Mouse (Mus musculus): Measurements from ENCODE around the gene Upk3b. TPM values are rescaled to one million over a fixed set of nuclear protein-coding genes. Genes with fewer than 3 reads are reported as not detected.

Gene Upk3b
- polyA plus RNA-seq, 1 experiment from 2014 or later, result 3.6 TPM

- no peak for ATAC-seq (ENCODE audit: low read depth)
- H3K9me3 ChIP-seq (replicated peaks; ENCODE audit: control insufficient read depth, low read length), result no peaks in the 10 kb centered on the region
- no peak overlapping the region for H3K9ac ChIP-seq (ENCODE audit: low read depth, low read length)
- H3K4me3 ChIP-seq (ENCODE audit: low read depth, low read length), result no peak overlapping the region
- H3K27ac ChIP-seq (ENCODE audit: low read length), result no peak overlapping the region
- H3K4me2 ChIP-seq (ENCODE audit: low read depth, low read length), result no peak overlapping the region
- no peaks in the 10 kb centered on the region for H3K36me3 ChIP-seq (ENCODE audit: control insufficient read depth, insufficient read depth)
- WGBS (ENCODE audit: insufficient replicate concordance), result 59% methylated on average over 3 of the region's 3 CpGs
- no peaks in the 10 kb centered on the region for H3K4me1 ChIP-seq (ENCODE audit: control insufficient read depth, low read depth, low read length)
- H3K27me3 ChIP-seq (ENCODE audit: control insufficient read depth, insufficient read depth, low read depth, low read length), result no peaks in the 10 kb centered on the region
These were observed 12.6 kb upstream of the Upk3b start for GRCm38 (mm10) chr5:136025712-136026111.

GRCm38 (mm10) chr5:136026859-136027258 is 11.4 kb upstream of the Upk3b start:
- no peaks in the 10 kb centered on the region for H3K27me3 ChIP-seq (ENCODE audit: control insufficient read depth, insufficient read depth, low read depth, low read length)
- H3K4me1 ChIP-seq (ENCODE audit: control insufficient read depth, low read depth, low read length), result no peaks in the 10 kb centered on the region
- H3K9ac ChIP-seq (ENCODE audit: low read depth, low read length), result no peak overlapping the region
- no peak overlapping the region for H3K4me2 ChIP-seq (ENCODE audit: low read depth, low read length)
- no peak overlapping the region for H3K27ac ChIP-seq (ENCODE audit: low read length)
- no peak for ATAC-seq (ENCODE audit: low read depth)
- H3K9me3 ChIP-seq (replicated peaks; ENCODE audit: control insufficient read depth, low read length), result no peaks in the 10 kb centered on the region
- H3K4me3 ChIP-seq (ENCODE audit: low read depth, low read length), result no peak overlapping the region
- WGBS (ENCODE audit: insufficient replicate concordance), result 72% methylated on average over 9 of the region's 9 CpGs
- no peaks in the 10 kb centered on the region for H3K36me3 ChIP-seq (ENCODE audit: control insufficient read depth, insufficient read depth)

GRCm38 (mm10) chr5:136027612-136028311 is 10.5 kb upstream of the Upk3b start:
- H3K4me1 ChIP-seq (ENCODE audit: control insufficient read depth, low read depth, low read length), result no peaks in the 10 kb centered on the region
- no peak overlapping the region for H3K9ac ChIP-seq (ENCODE audit: low read depth, low read length)
- H3K4me3 ChIP-seq (ENCODE audit: low read depth, low read length), result no peak overlapping the region
- no peak overlapping the region for H3K27ac ChIP-seq (ENCODE audit: low read length)
- H3K4me2 ChIP-seq (ENCODE audit: low read depth, low read length), result no peak overlapping the region
- no peaks in the 10 kb centered on the region for H3K27me3 ChIP-seq (ENCODE audit: control insufficient read depth, insufficient read depth, low read depth, low read length)
- H3K9me3 ChIP-seq (replicated peaks; ENCODE audit: control insufficient read depth, low read length), result no peaks in the 10 kb centered on the region
- no peak for ATAC-seq (ENCODE audit: low read depth)
- WGBS (ENCODE audit: insufficient replicate concordance), result 80% methylated on average over 11 of the region's 11 CpGs
- no peaks in the 10 kb centered on the region for H3K36me3 ChIP-seq (ENCODE audit: control insufficient read depth, insufficient read depth)

- no peak overlapping the region for H3K9ac ChIP-seq (ENCODE audit: low read depth, low read length)
- ATAC-seq (ENCODE audit: low read depth), result no peak
- H3K4me3 ChIP-seq (ENCODE audit: low read depth, low read length), result no peak overlapping the region
- no peak overlapping the region for H3K27ac ChIP-seq (ENCODE audit: low read length)
- no peak overlapping the region for H3K4me2 ChIP-seq (ENCODE audit: low read depth, low read length)
- no peaks in the 10 kb centered on the region for H3K27me3 ChIP-seq (ENCODE audit: control insufficient read depth, insufficient read depth, low read depth, low read length)
- no peaks in the 10 kb centered on the region for H3K36me3 ChIP-seq (ENCODE audit: control insufficient read depth, insufficient read depth)
- no peaks in the 10 kb centered on the region for H3K9me3 ChIP-seq (replicated peaks; ENCODE audit: control insufficient read depth, low read length)
- H3K4me1 ChIP-seq (ENCODE audit: control insufficient read depth, low read depth, low read length), result no peaks in the 10 kb centered on the region; the same call in 1 of the 2 replicates
- WGBS (ENCODE audit: insufficient replicate concordance), result 56% methylated on average over 4 of the region's 4 CpGs
These were observed 3.4 kb upstream of the Upk3b start for GRCm38 (mm10) chr5:136034868-136035267.

- Histone ChIP-seq H3K27ac (ENCODE audit: low read length) (no peak overlapping the region), H3K4me3 (ENCODE audit: low read depth, low read length) (no peak overlapping the region), H3K36me3 (ENCODE audit: control insufficient read depth, insufficient read depth) (no peaks in the 10 kb centered on the region), H3K27me3 (ENCODE audit: control insufficient read depth, insufficient read depth, low read depth, low read length) (no peaks in the 10 kb centered on the region), H3K9ac (ENCODE audit: low read depth, low read length) (no peak overlapping the region), H3K4me2 (ENCODE audit: low read depth, low read length) (no peak overlapping the region), H3K9me3 (replicated peaks; ENCODE audit: control insufficient read depth, low read length) (no peaks in the 10 kb centered on the region), H3K4me1 (ENCODE audit: control insufficient read depth, low read depth, low read length) (no peaks in the 10 kb centered on the region; the same call in none of the 2 replicates)
- ATAC-seq (ENCODE audit: low read depth), result no peak
- WGBS (ENCODE audit: insufficient replicate concordance), result 37% methylated on average over 1 of the region's 1 CpGs
These were observed 3.0 kb upstream of the Upk3b start for GRCm38 (mm10) chr5:136035285-136035684.

- no peaks in the 10 kb centered on the region; the same call in none of the 2 replicates for H3K4me1 ChIP-seq (ENCODE audit: control insufficient read depth, low read depth, low read length)
- no peaks in the 10 kb centered on the region for H3K36me3 ChIP-seq (ENCODE audit: control insufficient read depth, insufficient read depth)
- no peak overlapping the region for H3K9ac ChIP-seq (ENCODE audit: low read depth, low read length)
- no peaks in the 10 kb centered on the region for H3K9me3 ChIP-seq (replicated peaks; ENCODE audit: control insufficient read depth, low read length)
- no peak for ATAC-seq (ENCODE audit: low read depth)
- no peaks in the 10 kb centered on the region for H3K27me3 ChIP-seq (ENCODE audit: control insufficient read depth, insufficient read depth, low read depth, low read length)
- WGBS (ENCODE audit: insufficient replicate concordance), result 56% methylated on average over 1 of the region's 1 CpGs
- H3K4me2 ChIP-seq (ENCODE audit: low read depth, low read length), result no peak overlapping the region
- no peak overlapping the region for H3K4me3 ChIP-seq (ENCODE audit: low read depth, low read length)
- no peak overlapping the region for H3K27ac ChIP-seq (ENCODE audit: low read length)
These were observed 1.6 kb upstream of the Upk3b start for GRCm38 (mm10) chr5:136036667-136037066.

DNA sequence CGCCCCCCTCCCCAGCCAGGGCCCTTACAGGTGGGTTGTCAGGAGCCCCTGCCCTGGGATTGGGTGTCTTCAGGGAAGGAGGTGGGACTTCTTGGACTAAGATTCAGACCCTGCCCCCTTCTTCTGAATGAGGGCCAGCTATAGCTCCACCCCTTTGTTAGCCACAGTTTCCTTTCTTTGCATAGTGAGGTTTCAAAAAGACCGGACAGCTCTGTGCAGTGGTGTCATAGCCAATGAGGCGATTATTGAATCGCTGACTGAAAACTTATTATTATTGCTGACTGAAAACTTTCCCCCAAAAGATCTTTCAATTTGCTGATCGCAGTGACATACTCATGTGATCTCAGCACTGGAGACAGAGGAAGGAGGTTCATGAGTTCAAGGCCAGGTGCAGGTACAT is 1.9 kb downstream of the Upk3b start:
- Histone ChIP-seq H3K27ac (ENCODE audit: low read length) (no peak overlapping the region), H3K4me1 (ENCODE audit: control insufficient read depth, low read depth, low read length) (no peaks in the 10 kb centered on the region; the same call in none of the 2 replicates), H3K36me3 (ENCODE audit: control insufficient read depth, insufficient read depth) (no peaks in the 10 kb centered on the region), H3K27me3 (ENCODE audit: control insufficient read depth, insufficient read depth, low read depth, low read length) (no peaks in the 10 kb centered on the region), H3K9me3 (replicated peaks; ENCODE audit: control insufficient read depth, low read length) (no peaks in the 10 kb centered on the region), H3K4me3 (ENCODE audit: low read depth, low read length) (no peak overlapping the region), H3K4me2 (ENCODE audit: low read depth, low read length) (no peak overlapping the region), H3K9ac (ENCODE audit: low read depth, low read length) (no peak overlapping the region)
- no peak; the same call in 1 of the 2 replicates for ATAC-seq (ENCODE audit: low read depth)
- 20% methylated on average over 5 of the region's 5 CpGs for WGBS (ENCODE audit: insufficient replicate concordance)

GRCm38 (mm10) chr5:136041260-136041659 is 3.0 kb downstream of the Upk3b start:
- Histone ChIP-seq H3K27ac (ENCODE audit: low read length) (no peak overlapping the region), H3K4me3 (ENCODE audit: low read depth, low read length) (no peak overlapping the region), H3K27me3 (ENCODE audit: control insufficient read depth, insufficient read depth, low read depth, low read length) (no peaks in the 10 kb centered on the region), H3K9me3 (replicated peaks; ENCODE audit: control insufficient read depth, low read length) (no peaks in the 10 kb centered on the region), H3K4me2 (ENCODE audit: low read depth, low read length) (no peak overlapping the region), H3K4me1 (ENCODE audit: control insufficient read depth, low read depth, low read length) (no peaks in the 10 kb centered on the region; the same call in none of the 2 replicates), H3K36me3 (ENCODE audit: control insufficient read depth, insufficient read depth) (no peaks in the 10 kb centered on the region), H3K9ac (ENCODE audit: low read depth, low read length) (no peak overlapping the region)
- WGBS (ENCODE audit: insufficient replicate concordance), result 40% methylated on average over 2 of the region's 2 CpGs
- ATAC-seq (ENCODE audit: low read depth), result no peak

GRCm38 (mm10) chr5:136041666-136042065 is 3.4 kb downstream of the Upk3b start:
- WGBS (ENCODE audit: insufficient replicate concordance), result 74% methylated on average over 8 of the region's 8 CpGs
- H3K9ac ChIP-seq (ENCODE audit: low read depth, low read length), result no peak overlapping the region
- no peak for ATAC-seq (ENCODE audit: low read depth)

More at GRCm38 (mm10) chr5:136041666-136042065, 3.4 kb downstream of the Upk3b start:
- no peak overlapping the region for H3K4me2 ChIP-seq (ENCODE audit: low read depth, low read length)
- H3K9me3 ChIP-seq (replicated peaks; ENCODE audit: control insufficient read depth, low read length), result no peaks in the 10 kb centered on the region
- no peaks in the 10 kb centered on the region for H3K27me3 ChIP-seq (ENCODE audit: control insufficient read depth, insufficient read depth, low read depth, low read length)
- H3K36me3 ChIP-seq (ENCODE audit: control insufficient read depth, insufficient read depth), result no peaks in the 10 kb centered on the region
- H3K4me1 ChIP-seq (ENCODE audit: control insufficient read depth, low read depth, low read length), result no peaks in the 10 kb centered on the region; the same call in none of the 2 replicates
- no peak overlapping the region for H3K27ac ChIP-seq (ENCODE audit: low read length)
- no peak overlapping the region for H3K4me3 ChIP-seq (ENCODE audit: low read depth, low read length)

Measured in liver, embryonic 16.5 days (tissue).